Mouse (Mus musculus) CH12.LX (cell line): ENCODE measurements around the gene Dusp16.

Experiments
- BHLHE40 ChIP-seq: IDR thresholded peaks from 2 replicates; pipeline ENCODE4 v1.6.1; 2011; ENCODE audit warnings: mild to moderate bottlenecking, low read depth, low read length, improper control_type of control experiment
- MYC ChIP-seq: IDR thresholded peaks from 2 replicates; pipeline ENCODE4 v1.6.1; 2011; ENCODE audit warnings: low read depth, mild to moderate bottlenecking, improper control_type of control experiment, low read length
- POLR2A ChIP-seq: IDR thresholded peaks from 2 replicates; pipeline ENCODE4 v1.6.1; 2011; ENCODE audit warnings: low read depth, mild to moderate bottlenecking, improper control_type of control experiment, low read length

DNA sequence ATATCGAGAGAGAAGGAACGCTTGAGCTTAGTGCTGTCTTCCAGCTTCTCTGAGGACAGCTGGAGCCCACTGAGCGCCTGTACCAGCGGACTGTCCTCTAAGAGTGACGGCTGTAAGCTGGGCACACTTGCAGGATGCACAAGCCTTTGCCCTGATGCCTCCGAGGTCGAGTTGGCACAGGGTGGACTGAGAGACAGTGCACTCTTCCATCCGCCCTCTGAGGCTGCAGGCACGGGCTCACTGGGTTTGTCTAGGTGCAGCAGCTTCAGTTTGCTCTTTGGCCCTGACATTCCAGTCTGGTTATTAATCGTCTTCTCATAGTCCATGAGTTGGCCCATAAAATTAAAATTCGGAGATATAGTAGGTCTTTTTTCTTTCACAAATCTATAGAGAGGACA lies 73.8 kb downstream of the Dusp16 start:
- no peak for TF ChIP-seq BHLHE40
- no peak for TF ChIP-seq POLR2A
- TF ChIP-seq MYC = no peak
